Mouse (Mus musculus): ENCODE results near the gene Gm7970. TPM values are rescaled to one million over a fixed set of nuclear protein-coding genes. Genes with fewer than 3 reads are reported as not detected.
"Not testable (repeated sequence)": the region's sequence is repeated elsewhere in the genome, so short reads cannot be mapped to it uniquely, and the experiment has no call there.

Gm7970 gene
- not detected for total RNA-seq (2021)
- long read RNA-seq, experiment 1 = 0 reads
- long read RNA-seq, experiment 2 = 0 reads

GRCm38 (mm10) chr14:41555483-41555882 lies at the start of gene Gm7970:
TSS of gene Gm7970 (minus strand) at chr14:41555583.
- DNase-seq (ENCODE audit: low spot score in 2 of 2); H3K4me3 ChIP-seq; H3K27ac ChIP-seq: not testable (repeated sequence)

- not testable (repeated sequence) for H3K4me3 ChIP-seq
Measured at GRCm38 (mm10) chr14:41600935-41601334, 45.6 kb upstream of the Gm7970 start.

GRCm38 (mm10) chr14:41586346-41586745 lies 31.0 kb upstream of the Gm7970 start:
- H3K27ac ChIP-seq; DNase-seq (ENCODE audit: low spot score in 2 of 2); H3K4me3 ChIP-seq: not testable (repeated sequence)

More at GRCm38 (mm10) chr14:41600935-41601334, 45.6 kb upstream of the Gm7970 start:
- DNase-seq (ENCODE audit: low spot score in 2 of 2); H3K27ac ChIP-seq: not testable (repeated sequence)

DNA sequence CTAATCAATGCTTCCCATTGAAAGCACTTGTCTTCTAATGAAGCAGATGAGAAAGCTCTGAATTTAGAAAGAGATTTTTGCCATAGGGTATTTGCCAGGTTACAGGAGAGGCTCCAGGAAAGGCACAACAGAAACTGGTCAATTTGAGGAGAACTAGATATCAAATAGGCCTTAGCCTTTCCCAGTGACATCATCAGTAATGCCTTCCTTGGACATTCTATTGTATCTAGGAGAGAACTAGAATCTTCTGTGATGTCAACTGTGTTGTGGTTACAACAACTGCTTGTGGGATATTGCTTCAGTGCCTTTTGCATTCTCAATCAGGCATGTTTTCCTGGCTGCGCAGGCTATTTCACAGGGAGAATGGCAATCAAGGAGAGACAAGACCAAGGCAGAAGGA lies 17.5 kb upstream of the Gm7970 start, which contains the start of gene 1700049E17Rik2:
Gene 1700049E17Rik2, plus strand, starts transcription at position 301 of the 400 bp plus-strand sequence.
- H3K27ac ChIP-seq; H3K4me3 ChIP-seq; DNase-seq (ENCODE audit: low spot score in 2 of 2): not testable (repeated sequence)

- not testable (repeated sequence) for H3K4me3 ChIP-seq; H3K27ac ChIP-seq; DNase-seq (ENCODE audit: low spot score in 2 of 2)
Measured at GRCm38 (mm10) chr14:41524695-41525094, 30.7 kb downstream of the Gm7970 start.

DNA sequence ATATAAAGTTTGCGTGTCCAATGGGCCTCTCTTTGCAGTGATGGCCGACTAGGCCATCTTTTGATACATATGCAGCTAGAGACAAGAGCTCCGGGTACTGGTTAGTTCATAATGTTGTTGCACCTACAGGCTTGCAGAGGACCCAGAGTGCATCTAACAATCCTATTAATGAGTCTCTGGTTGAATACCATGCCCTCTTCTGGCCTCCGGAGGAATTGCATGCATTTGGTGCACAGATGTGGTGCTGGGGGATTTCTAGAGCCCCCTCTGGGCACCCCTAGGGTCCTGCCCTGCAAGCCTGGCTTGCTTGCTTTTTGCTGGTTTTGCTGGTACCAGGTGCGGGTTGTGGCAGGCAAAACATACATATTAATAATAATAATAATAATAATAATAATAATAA lies 34.7 kb downstream of the Gm7970 start:
- H3K27ac ChIP-seq; DNase-seq (ENCODE audit: low spot score in 2 of 2); H3K4me3 ChIP-seq: not testable (repeated sequence)
- peak; percentile 19; the same call in 1 of the 2 replicates for TF ChIP-seq CTCF (conservative IDR thresholded peaks at IDR 0.05)

Other genes starting within 250 kb of the Gm7970 start
- not detected for gene Gm5798, start 207.0 kb downstream of the Gm7970 start, total RNA-seq (2021)
- gene Gm7945, start 169.2 kb downstream of the Gm7970 start, total RNA-seq (2021) = not detected
- not detected for gene Gm6482, start 147.3 kb downstream of the Gm7970 start, total RNA-seq (2021)
- gene Gm7954, start 102.1 kb downstream of the Gm7970 start, total RNA-seq (2021) = not detected
- 1 to 10 TPM in 1 of 2 experiments, not detected in 1; 1.8 TPM for gene Gm3486, start 66.1 kb downstream of the Gm7970 start, total RNA-seq (2021)
- 1 to 10 TPM in 1 of 2 experiments, not detected in 1; 1.4 TPM for gene 1700049E17Rik2, start 17.6 kb upstream of the Gm7970 start, total RNA-seq (2021)
- gene Gm3072, start 69.0 kb upstream of the Gm7970 start, total RNA-seq (2021) = not detected
- gene Gm3676, start 90.9 kb upstream of the Gm7970 start, total RNA-seq (2021) = under 1 TPM in 1 of 2 experiments, not detected in 1; 1.00 TPM
- not detected for gene Gm8068, start 146.3 kb upstream of the Gm7970 start, total RNA-seq (2021)
- gene Gm7929, start 195.0 kb upstream of the Gm7970 start, total RNA-seq (2021) = not detected
- not detected for gene Gm47189, start 216.9 kb upstream of the Gm7970 start, total RNA-seq (2021)

All from layer of hippocampus, adult 2 months (tissue).